Mouse (Mus musculus): ENCODE measurements around the gene Gabrd. TPM values are rescaled to one million over a fixed set of nuclear protein-coding genes. Genes with fewer than 3 reads are reported as not detected.

The Gabrd gene
- polyA plus RNA-seq, 1 experiment from 2014 or later, result 0.05 TPM

GRCm38 (mm10) chr4:155401121-155401520 lies 3.2 kb upstream of the Gabrd start:
- TF ChIP-seq EP300 (optimal IDR thresholded peaks at IDR 0.05), result no peak
- TF ChIP-seq CTCF (IDR thresholded peaks at IDR 0.05; ENCODE audit: low read depth), result no peak
- DNase-seq (ENCODE audit: low spot score) (no peak), ATAC-seq (ENCODE audit: low FRiP score, low TSS enrichment) (no peak)
- Histone ChIP-seq H3K4me2 (replicated peaks; ENCODE audit: low read depth) (no peak overlapping the region), H3K27ac (replicated peaks) (no peak overlapping the region), H3K4me3 (ENCODE audit: low read depth, low read length) (no peak overlapping the region), H3K27me3 (ENCODE audit: control insufficient read depth, insufficient read depth, low read length) (peaks cover 2% of the 10 kb centered on the region; the same call in 1 of the 2 replicates), H3K4me1 (replicated peaks; ENCODE audit: control insufficient read depth, insufficient read depth) (0 out of 2 replicates have a peak, but pooled peaks cover 4% of the 10 kb centered on the region), H3K9me3 (ENCODE audit: control insufficient read depth, low read length) (no peaks in the 10 kb centered on the region), H3K36me3 (ENCODE audit: control insufficient read depth, insufficient read depth, low read length) (no peaks in the 10 kb centered on the region), H3K9ac (ENCODE audit: low read length) (no peak overlapping the region)
- WGBS, result 64% methylated on average over 7 of the region's 7 CpGs

DNA sequence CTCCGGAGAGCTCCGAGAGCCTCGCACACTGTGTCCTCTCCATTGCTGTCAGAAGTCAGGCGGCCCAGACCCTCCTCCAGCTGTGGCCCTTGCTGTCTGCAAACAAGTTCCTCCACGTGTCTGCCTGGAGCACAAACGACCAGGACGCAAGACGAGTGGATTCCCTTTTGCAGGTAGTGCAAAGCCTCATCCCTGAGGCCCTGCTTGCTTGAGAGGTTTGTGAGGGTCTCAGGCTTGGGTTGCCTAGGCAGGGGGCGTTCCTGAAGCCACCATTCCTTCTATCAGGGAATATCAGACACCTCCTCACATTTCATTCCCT lies 269 bp upstream of the Gabrd start:
- no peaks in the 10 kb centered on the region for H3K36me3 ChIP-seq (ENCODE audit: control insufficient read depth, insufficient read depth, low read length)

GRCm38 (mm10) chr4:155396751-155397150 lies 1.2 kb downstream of the Gabrd start:
- Histone ChIP-seq H3K9ac (ENCODE audit: low read length) (no peak overlapping the region), H3K4me2 (replicated peaks; ENCODE audit: low read depth) (no peak overlapping the region), H3K4me1 (replicated peaks; ENCODE audit: control insufficient read depth, insufficient read depth) (0 out of 2 replicates have a peak, but pooled peaks cover 4% of the 10 kb centered on the region), H3K27me3 (ENCODE audit: control insufficient read depth, insufficient read depth, low read length) (peaks cover 2% of the 10 kb centered on the region; the same call in 1 of the 2 replicates), H3K4me3 (ENCODE audit: low read depth, low read length) (no peak overlapping the region), H3K9me3 (ENCODE audit: control insufficient read depth, low read length) (no peaks in the 10 kb centered on the region), H3K36me3 (ENCODE audit: control insufficient read depth, insufficient read depth, low read length) (no peaks in the 10 kb centered on the region), H3K27ac (replicated peaks) (no peak overlapping the region)
- no peak for ATAC-seq (ENCODE audit: low FRiP score, low TSS enrichment)
- WGBS, result 78% methylated on average over 4 of the region's 4 CpGs
- DNase-seq (ENCODE audit: low spot score), result no peak
- TF ChIP-seq CTCF (IDR thresholded peaks at IDR 0.05; ENCODE audit: low read depth) (no peak), EP300 (optimal IDR thresholded peaks at IDR 0.05) (no peak)

More for the DNA sequence above, 269 bp upstream of the Gabrd start:
- ATAC-seq (ENCODE audit: low FRiP score, low TSS enrichment) (no peak), DNase-seq (ENCODE audit: low spot score) (no peak)
- Histone ChIP-seq H3K4me3 (ENCODE audit: low read depth, low read length) (peak overlapping the region; percentile 18; the same call in 1 of the 2 replicates), H3K9me3 (ENCODE audit: control insufficient read depth, low read length) (no peaks in the 10 kb centered on the region), H3K27me3 (ENCODE audit: control insufficient read depth, insufficient read depth, low read length) (peaks cover 2% of the 10 kb centered on the region; the same call in 1 of the 2 replicates), H3K27ac (replicated peaks) (no peak overlapping the region), H3K4me1 (replicated peaks; ENCODE audit: control insufficient read depth, insufficient read depth) (0 out of 2 replicates have a peak, but pooled peaks cover 4% of the 10 kb centered on the region), H3K9ac (ENCODE audit: low read length) (no peak overlapping the region), H3K4me2 (replicated peaks; ENCODE audit: low read depth) (peak overlapping the region; percentile 54)
- no peak for TF ChIP-seq EP300 (optimal IDR thresholded peaks at IDR 0.05)
- TF ChIP-seq CTCF (IDR thresholded peaks at IDR 0.05; ENCODE audit: low read depth), result no peak
- WGBS, result 2% methylated on average over 9 of the region's 9 CpGs

GRCm38 (mm10) chr4:155395471-155395870 lies 2.4 kb downstream of the Gabrd start:
- no peaks in the 10 kb centered on the region for H3K9me3 ChIP-seq (ENCODE audit: control insufficient read depth, low read length)
- no peak for ATAC-seq (ENCODE audit: low FRiP score, low TSS enrichment)
- H3K4me2 ChIP-seq (replicated peaks; ENCODE audit: low read depth), result no peak overlapping the region
- no peak overlapping the region for H3K4me3 ChIP-seq (ENCODE audit: low read depth, low read length)
- WGBS, result 87% methylated on average over 5 of the region's 5 CpGs
- H3K27ac ChIP-seq (replicated peaks), result no peak overlapping the region
- no peak for DNase-seq (ENCODE audit: low spot score)
- 0 out of 2 replicates have a peak, but pooled peaks cover 4% of the 10 kb centered on the region for H3K4me1 ChIP-seq (replicated peaks; ENCODE audit: control insufficient read depth, insufficient read depth)
- no peak for TF ChIP-seq CTCF (IDR thresholded peaks at IDR 0.05; ENCODE audit: low read depth)
- TF ChIP-seq EP300 (optimal IDR thresholded peaks at IDR 0.05), result no peak
- no peaks in the 10 kb centered on the region for H3K36me3 ChIP-seq (ENCODE audit: control insufficient read depth, insufficient read depth, low read length)
- H3K9ac ChIP-seq (ENCODE audit: low read length), result no peak overlapping the region
- peaks cover 2% of the 10 kb centered on the region; the same call in 1 of the 2 replicates for H3K27me3 ChIP-seq (ENCODE audit: control insufficient read depth, insufficient read depth, low read length)

- no peak for TF ChIP-seq EP300 (optimal IDR thresholded peaks at IDR 0.05)
- no peak for TF ChIP-seq CTCF (IDR thresholded peaks at IDR 0.05; ENCODE audit: low read depth)
- Histone ChIP-seq H3K4me2 (replicated peaks; ENCODE audit: low read depth) (no peak overlapping the region), H3K9ac (ENCODE audit: low read length) (no peak overlapping the region), H3K4me3 (ENCODE audit: low read depth, low read length) (no peak overlapping the region), H3K36me3 (ENCODE audit: control insufficient read depth, insufficient read depth, low read length) (no peaks in the 10 kb centered on the region), H3K9me3 (ENCODE audit: control insufficient read depth, low read length) (no peaks in the 10 kb centered on the region), H3K27ac (replicated peaks) (no peak overlapping the region), H3K4me1 (replicated peaks; ENCODE audit: control insufficient read depth, insufficient read depth) (no peaks in the 10 kb centered on the region), H3K27me3 (ENCODE audit: control insufficient read depth, insufficient read depth, low read length) (no peaks in the 10 kb centered on the region)
- DNase-seq (ENCODE audit: low spot score) (no peak), ATAC-seq (ENCODE audit: low FRiP score, low TSS enrichment) (no peak)
- 74% methylated on average over 8 of the region's 8 CpGs for WGBS
Measured at GRCm38 (mm10) chr4:155387166-155387565, 10.7 kb downstream of the Gabrd start.

DNA sequence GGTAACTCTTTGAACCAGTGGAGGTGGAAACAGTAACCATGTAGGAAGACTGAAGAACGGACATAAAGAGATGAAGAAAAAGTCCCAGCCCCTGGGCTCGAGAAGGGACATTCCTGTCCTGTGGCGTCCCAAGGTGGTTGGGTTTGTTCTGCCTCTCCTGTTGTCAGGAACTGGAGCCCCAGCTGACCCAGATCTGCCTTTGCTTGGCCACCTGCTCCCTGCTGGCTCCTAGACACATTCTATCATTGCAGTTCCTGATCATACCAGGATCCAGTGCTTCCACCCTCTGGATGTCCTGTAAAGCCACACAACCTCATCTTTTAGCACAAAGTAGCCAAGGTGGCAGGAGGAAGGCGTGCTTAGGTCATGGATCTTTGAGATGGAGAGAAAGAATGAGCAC lies 14.6 kb downstream of the Gabrd start:
- H3K9me3 ChIP-seq (ENCODE audit: control insufficient read depth, low read length), result no peaks in the 10 kb centered on the region
- no peaks in the 10 kb centered on the region for H3K27me3 ChIP-seq (ENCODE audit: control insufficient read depth, insufficient read depth, low read length)
- TF ChIP-seq CTCF (IDR thresholded peaks at IDR 0.05; ENCODE audit: low read depth) (no peak), EP300 (optimal IDR thresholded peaks at IDR 0.05) (no peak)
- H3K4me2 ChIP-seq (replicated peaks; ENCODE audit: low read depth), result no peak overlapping the region
- no peak overlapping the region for H3K9ac ChIP-seq (ENCODE audit: low read length)
- H3K27ac ChIP-seq (replicated peaks), result no peak overlapping the region
- WGBS, result 84% methylated on average over 4 of the region's 4 CpGs
- DNase-seq (ENCODE audit: low spot score) (no peak), ATAC-seq (ENCODE audit: low FRiP score, low TSS enrichment) (no peak)
- no peaks in the 10 kb centered on the region for H3K4me1 ChIP-seq (replicated peaks; ENCODE audit: control insufficient read depth, insufficient read depth)
- H3K4me3 ChIP-seq (ENCODE audit: low read depth, low read length), result no peak overlapping the region
- H3K36me3 ChIP-seq (ENCODE audit: control insufficient read depth, insufficient read depth, low read length), result no peaks in the 10 kb centered on the region

Measured in stomach, postnatal 0 days (tissue).